Mouse (Mus musculus) midbrain, embryonic 14.5 days (tissue): ENCODE results near the gene Adh7. TPM values are rescaled to one million over a fixed set of nuclear protein-coding genes. Genes with fewer than 3 reads are reported as not detected.

ENCODE experiments used
- ATAC-seq: fragments of 200-750 bp; cut with Nextera tagmentation; 2 replicates; pipeline ENCODE4 v1.8.0; 2017; ENCODE audit warnings: moderate number of reproducible peaks, moderate library complexity; ENCODE audit not compliant: low FRiP score, low TSS enrichment
- DNase-seq: peaks from one replicate; pipeline ENCODE4 v3.0.0-alpha.2; 2015
- H3K27ac ChIP-seq: fragments of 300-500 bp; sonication (generic); replicated peaks from 2 replicates; pipeline ENCODE4 v1.5.1; 2014; ENCODE audit warnings: mild to moderate bottlenecking, low read depth, low read length, moderate library complexity
- H3K27me3 ChIP-seq: fragments of 300-500 bp; sonication (generic); 2 replicates; pipeline ENCODE4 v1.6.1; 2014; ENCODE audit warnings: low read length, control low read depth, mixed read lengths; ENCODE audit not compliant: control insufficient read depth, insufficient read depth
- H3K36me3 ChIP-seq: fragments of 300-500 bp; sonication (generic); 2 replicates; pipeline ENCODE4 v1.6.1; 2014; ENCODE audit warnings: low read length, control low read depth; ENCODE audit not compliant: control insufficient read depth, insufficient read depth
- H3K4me1 ChIP-seq: fragments of 300-500 bp; sonication (generic); 2 replicates; pipeline ENCODE4 v1.6.1; 2014; ENCODE audit warnings: mild to moderate bottlenecking, antibody characterized with exemption, low read length, control low read depth; ENCODE audit not compliant: control insufficient read depth, insufficient read depth
- H3K4me2 ChIP-seq: fragments of 300-500 bp; sonication (generic); 2 replicates; pipeline ENCODE4 v1.6.1; 2014; ENCODE audit warnings: mild to moderate bottlenecking, low read length, moderate library complexity
- H3K4me3 ChIP-seq: fragments of 300-500 bp; sonication (generic); replicated peaks from 2 replicates; pipeline ENCODE4 v1.5.1; 2014; ENCODE audit warnings: low read depth, low read length
- H3K9ac ChIP-seq: fragments of 300-500 bp; sonication (generic); replicated peaks from 2 replicates; pipeline ENCODE4 v1.6.1; 2014; ENCODE audit warnings: mild to moderate bottlenecking, low read length, moderate library complexity
- H3K9me3 ChIP-seq: fragments of 300-500 bp; sonication (generic); 2 replicates; pipeline ENCODE4 v1.6.1; 2016; ENCODE audit warnings: low read length, control low read depth, mixed read lengths; ENCODE audit not compliant: control insufficient read depth
- WGBS: fragments of 180-500 bp; shearing (Covaris S2); extraction: QIAGEN DNeasy Blood & Tissue Kit; methylation state at CpG from one replicate; pipeline ENCODE4 v1.1.7; 2014; 5-methylcytosine and 5-hydroxymethylcytosine counted together
- polyA plus RNA-seq: library from polyadenylated mRNA; unstranded; fragments of >200 nt; fragmentation: Nextera tagmentation; extraction: Ambion mirVana; gene quantifications from 2 replicates; pipeline ENCODE4 v1.2.1, GENCODE M21; 2014

The Adh7 gene
- polyA plus RNA-seq, 1 experiment from 2014 or later: 1.4 TPM

DNA sequence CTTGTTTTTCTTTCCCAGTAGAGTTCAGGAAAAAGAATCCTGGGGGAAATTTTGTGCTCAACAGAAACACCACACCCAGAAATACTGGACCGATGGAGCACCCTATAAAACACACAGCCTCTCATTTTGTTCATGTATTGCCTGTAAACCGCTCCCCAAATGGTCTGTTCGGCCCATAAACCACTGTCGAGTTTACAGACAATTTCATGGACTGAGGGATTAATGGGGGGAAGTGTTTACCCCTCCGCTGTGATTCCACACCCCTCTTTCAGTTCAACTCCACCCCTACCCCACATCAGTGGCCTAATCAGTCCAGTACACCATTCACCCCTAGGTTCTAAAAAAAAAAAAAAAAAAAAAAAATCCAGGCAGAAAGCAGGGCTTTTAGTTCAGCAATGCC lies 23.4 kb downstream of the Adh7 start:
- DNase-seq (no peak), ATAC-seq (no peak)
- Histone ChIP-seq H3K4me3 (no peak overlapping the region), H3K9ac (no peak overlapping the region), H3K9me3 (no peaks in the 10 kb centered on the region), H3K27ac (no peak overlapping the region), H3K27me3 (no peaks in the 10 kb centered on the region), H3K4me1 (0 out of 2 replicates have a peak, but pooled peaks cover 3% of the 10 kb centered on the region), H3K4me2 (no peak overlapping the region), H3K36me3 (no peaks in the 10 kb centered on the region)
- 70% methylated on average over 5 of the region's 5 CpGs for WGBS

DNA sequence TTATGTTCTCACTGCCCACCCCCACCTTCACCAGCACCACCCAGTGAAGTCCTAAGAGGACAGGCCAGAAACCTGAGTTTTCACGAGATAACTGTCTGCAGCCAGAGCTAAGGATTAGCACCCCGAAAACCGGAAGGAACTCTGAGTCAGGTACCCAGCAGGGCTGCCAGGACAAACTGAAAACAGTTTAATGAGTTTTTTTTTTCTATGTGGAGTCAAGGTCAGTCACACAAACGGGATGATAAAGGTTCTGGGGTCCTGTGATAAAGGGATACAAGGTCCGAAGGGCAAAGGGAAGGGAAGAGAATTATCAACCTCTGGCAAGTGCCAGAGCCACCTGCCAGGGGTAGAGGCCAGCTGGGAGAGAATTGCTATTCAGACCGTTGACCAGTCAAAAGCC lies 23.8 kb downstream of the Adh7 start:
- H3K27me3 ChIP-seq: no peaks in the 10 kb centered on the region
- no peaks in the 10 kb centered on the region for H3K36me3 ChIP-seq
- H3K4me1 ChIP-seq: 0 out of 2 replicates have a peak, but pooled peaks cover 3% of the 10 kb centered on the region
- 68% methylated on average over 6 of the region's 6 CpGs for WGBS
- H3K4me3 ChIP-seq: no peak overlapping the region
- ATAC-seq (no peak), DNase-seq (no peak)
- H3K9ac ChIP-seq: no peak overlapping the region
- no peak overlapping the region for H3K27ac ChIP-seq
- no peaks in the 10 kb centered on the region for H3K9me3 ChIP-seq
- H3K4me2 ChIP-seq: no peak overlapping the region

DNA sequence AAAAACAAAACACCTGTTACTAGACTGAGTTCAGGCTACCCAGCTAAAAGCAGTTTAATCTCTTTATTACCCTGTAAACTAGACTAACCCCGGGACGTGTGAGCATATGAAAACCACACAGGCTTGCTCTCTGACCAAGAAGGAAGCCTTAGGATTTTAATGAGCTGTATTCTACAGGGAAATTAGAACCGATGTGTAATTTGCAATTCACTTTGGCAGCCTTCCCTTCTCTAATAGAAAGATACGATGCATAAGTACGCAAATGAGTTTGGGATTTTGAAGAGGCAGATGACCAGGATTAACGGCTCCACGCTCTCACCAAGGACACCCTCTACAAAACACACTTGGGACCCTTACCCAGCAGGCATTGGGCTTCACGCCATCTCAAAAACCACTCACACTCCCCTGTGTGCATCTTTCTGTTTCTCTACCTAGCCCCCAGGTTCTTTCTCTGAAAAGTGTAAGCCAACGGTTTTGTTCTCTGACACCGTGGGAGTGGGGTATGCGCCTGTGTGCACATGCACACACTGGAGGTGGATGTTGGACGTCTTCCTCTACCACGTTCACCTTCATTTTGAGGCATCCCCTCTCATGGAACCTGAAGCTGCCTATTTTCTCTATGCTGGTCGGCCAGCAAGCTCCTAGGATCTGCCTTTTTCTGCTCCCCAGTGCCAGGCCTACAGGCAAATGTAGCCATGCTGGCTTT lies 24.6 kb downstream of the Adh7 start:
- Histone ChIP-seq H3K4me2 (no peak overlapping the region), H3K4me3 (no peak overlapping the region), H3K36me3 (no peaks in the 10 kb centered on the region), H3K9me3 (no peaks in the 10 kb centered on the region), H3K27me3 (no peaks in the 10 kb centered on the region), H3K4me1 (0 out of 2 replicates have a peak, but pooled peaks cover 3% of the 10 kb centered on the region), H3K9ac (no peak overlapping the region), H3K27ac (0 out of 2 replicates have a peak overlapping the region, but pooled peaks have one; percentile 15)
- peak; percentile 28; the same call in 1 of the 2 replicates for ATAC-seq
- WGBS: 55% methylated on average over 14 of the region's 14 CpGs
- DNase-seq: peak; percentile 70

DNA sequence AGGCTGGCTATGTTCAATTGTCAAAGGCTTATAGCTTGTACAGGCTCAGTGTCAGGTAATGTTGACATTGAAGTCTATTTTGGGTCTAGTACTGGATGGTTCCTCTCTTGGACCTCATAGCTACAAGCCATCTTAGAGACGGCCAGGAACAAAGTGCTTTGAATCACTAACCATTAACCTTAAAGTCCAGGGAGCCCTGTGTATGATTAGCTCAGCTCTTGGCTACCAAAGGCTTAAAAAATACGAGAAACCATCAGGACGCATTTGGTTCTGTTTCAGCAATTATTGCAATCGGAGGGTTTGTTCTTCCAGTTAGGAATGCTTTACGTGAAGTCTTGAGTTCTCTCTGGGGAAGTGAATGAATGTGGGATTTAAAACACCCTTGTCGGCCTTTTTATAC lies 25.4 kb downstream of the Adh7 start:
- Histone ChIP-seq H3K9ac (no peak overlapping the region), H3K27ac (no peak overlapping the region), H3K9me3 (no peaks in the 10 kb centered on the region), H3K27me3 (no peaks in the 10 kb centered on the region), H3K4me1 (0 out of 2 replicates have a peak, but pooled peaks cover 3% of the 10 kb centered on the region), H3K4me2 (no peak overlapping the region), H3K36me3 (no peaks in the 10 kb centered on the region), H3K4me3 (no peak overlapping the region)
- no peak for DNase-seq
- no peak for ATAC-seq
- 93% methylated on average over 6 of the region's 6 CpGs for WGBS

DNA sequence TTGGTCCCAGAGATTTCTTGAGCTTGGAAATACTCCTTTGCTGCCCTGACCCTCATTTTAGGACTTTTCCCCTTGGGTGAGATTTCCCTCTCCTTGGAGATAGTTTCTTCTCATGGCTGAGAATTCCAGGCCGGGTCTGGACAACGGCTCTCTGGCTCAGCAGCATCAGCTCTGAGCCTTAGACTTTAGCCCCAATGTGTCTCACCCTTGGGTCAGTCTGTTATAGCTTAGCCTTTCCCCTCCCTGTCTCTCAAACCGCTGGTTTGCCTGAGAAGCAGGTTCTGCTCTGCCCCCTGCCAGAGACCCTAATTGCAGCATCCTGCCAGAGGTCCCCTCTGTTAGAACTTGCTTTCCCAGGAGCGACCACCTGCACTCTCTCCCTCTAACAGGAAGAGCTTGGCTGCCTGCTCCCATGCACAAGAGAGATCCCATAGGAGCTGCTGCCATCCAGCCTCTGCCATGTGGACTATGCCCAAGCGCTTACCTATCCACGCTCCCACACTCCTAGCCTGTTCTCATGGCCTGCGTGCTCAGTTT lies 26.8 kb downstream of the Adh7 start:
- 83% methylated on average over 7 of the region's 7 CpGs for WGBS

DNA sequence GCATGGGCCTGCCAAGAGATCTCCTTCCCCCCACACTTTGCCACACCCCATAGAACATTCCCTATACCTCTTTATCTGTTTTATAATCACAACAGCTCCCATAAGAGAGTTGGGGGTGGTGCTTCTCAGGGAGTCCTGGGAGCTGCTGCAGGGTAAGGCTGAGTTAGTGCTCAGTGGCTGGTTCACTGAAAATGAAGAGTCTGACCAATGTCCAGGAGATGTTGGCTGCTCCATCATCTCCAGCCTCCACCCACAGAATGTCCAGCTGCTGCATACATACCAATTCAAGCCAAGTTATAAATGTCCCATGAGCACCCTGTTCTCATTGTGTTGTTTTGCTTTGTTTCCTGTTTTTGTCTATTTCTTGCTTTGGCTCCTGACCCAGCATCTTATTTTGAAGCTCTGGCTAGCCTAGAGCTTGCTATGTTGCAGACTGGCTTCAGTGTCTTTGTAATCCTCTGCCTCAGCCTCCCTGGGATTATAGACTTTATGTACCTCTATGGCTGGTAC lies 29.0 kb downstream of the Adh7 start:
- Histone ChIP-seq H3K9ac (no peak overlapping the region), H3K9me3 (no peaks in the 10 kb centered on the region), H3K4me2 (no peak overlapping the region), H3K36me3 (no peaks in the 10 kb centered on the region), H3K4me1 (0 out of 2 replicates have a peak, but pooled peaks cover under 1% of the 10 kb centered on the region), H3K27ac (no peak overlapping the region), H3K4me3 (no peak overlapping the region), H3K27me3 (no peaks in the 10 kb centered on the region)
- DNase-seq (no peak), ATAC-seq (no peak)

More for the DNA sequence above, 26.8 kb downstream of the Adh7 start:
- Histone ChIP-seq H3K36me3 (no peaks in the 10 kb centered on the region), H3K9ac (no peak overlapping the region), H3K27ac (no peak overlapping the region), H3K4me1 (0 out of 2 replicates have a peak, but pooled peaks cover 3% of the 10 kb centered on the region), H3K27me3 (no peaks in the 10 kb centered on the region), H3K4me2 (no peak overlapping the region), H3K9me3 (no peaks in the 10 kb centered on the region), H3K4me3 (no peak overlapping the region)
- DNase-seq (no peak), ATAC-seq (no peak)

DNA sequence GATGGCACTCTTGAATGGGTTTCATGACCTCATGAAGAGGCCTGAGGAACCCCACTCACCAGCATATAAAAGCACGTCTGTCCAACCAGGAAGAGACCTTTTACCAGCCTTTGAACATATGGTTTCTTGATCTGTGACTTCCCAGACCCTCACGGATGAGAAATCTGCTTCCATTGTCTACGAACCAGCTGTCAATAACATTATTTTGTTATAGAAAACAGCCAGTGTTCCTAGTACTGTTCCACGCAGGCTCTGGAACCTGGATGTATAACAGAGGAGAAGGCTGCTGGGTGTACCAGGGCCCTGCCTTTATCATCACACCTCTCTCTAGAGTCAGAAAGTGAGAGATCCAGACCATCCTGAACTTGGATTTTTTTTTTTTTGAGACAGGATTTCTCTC lies 29.7 kb downstream of the Adh7 start:
- Histone ChIP-seq H3K4me3 (no peak overlapping the region), H3K36me3 (no peaks in the 10 kb centered on the region), H3K4me1 (no peaks in the 10 kb centered on the region), H3K27ac (no peak overlapping the region), H3K27me3 (no peaks in the 10 kb centered on the region), H3K4me2 (no peak overlapping the region), H3K9me3 (no peaks in the 10 kb centered on the region), H3K9ac (no peak overlapping the region)
- ATAC-seq (no peak), DNase-seq (no peak)
- WGBS: 87% methylated on average over 4 of the region's 4 CpGs

DNA sequence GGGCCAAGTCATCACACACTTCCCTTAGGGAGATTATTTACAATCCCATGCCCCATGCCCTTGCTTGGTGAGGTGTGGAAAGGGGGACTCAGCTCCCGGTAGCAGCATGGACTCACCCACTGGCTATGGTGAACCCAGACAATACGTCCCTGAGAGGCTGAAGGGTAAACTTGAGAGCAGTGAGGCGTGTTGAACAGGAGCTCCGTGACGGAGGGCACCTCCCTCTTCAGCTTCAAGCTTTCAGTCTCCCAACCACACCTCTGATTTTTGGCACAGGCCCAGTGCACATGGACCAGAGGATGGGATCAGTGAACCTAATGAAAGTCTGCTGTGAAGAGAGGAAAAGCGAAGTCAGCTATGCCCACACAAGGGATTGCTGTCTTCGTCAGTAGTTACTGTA lies 30.5 kb downstream of the Adh7 start:
- ATAC-seq (no peak), DNase-seq (no peak)
- H3K4me3 ChIP-seq: no peak overlapping the region
- no peak overlapping the region for H3K27ac ChIP-seq
- WGBS: 63% methylated on average over 7 of the region's 7 CpGs
- no peak overlapping the region for H3K4me2 ChIP-seq
- H3K9ac ChIP-seq: no peak overlapping the region
- no peaks in the 10 kb centered on the region for H3K4me1 ChIP-seq
- H3K27me3 ChIP-seq: no peaks in the 10 kb centered on the region
- no peaks in the 10 kb centered on the region for H3K36me3 ChIP-seq
- H3K9me3 ChIP-seq: no peaks in the 10 kb centered on the region

DNA sequence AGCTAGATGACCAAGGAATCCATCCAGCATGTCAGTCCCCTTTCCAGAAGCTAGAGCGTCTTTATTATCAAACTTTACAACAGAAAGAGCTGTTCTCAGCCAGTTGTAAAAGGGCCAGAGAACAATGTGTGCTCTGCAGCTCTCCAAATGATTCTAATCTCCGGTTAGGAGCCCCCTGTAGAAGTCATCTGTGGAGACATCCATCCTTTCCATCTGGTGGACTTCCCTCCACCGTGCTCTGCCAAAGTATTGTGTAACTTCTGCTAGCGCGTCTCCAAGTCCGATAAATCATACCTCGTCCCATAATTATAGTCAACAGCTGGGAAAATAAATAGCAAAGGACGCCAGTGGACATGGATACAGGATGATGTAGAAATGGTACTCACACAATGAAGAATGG lies 31.2 kb downstream of the Adh7 start:
- H3K27ac ChIP-seq: no peak overlapping the region
- 89% methylated on average over 8 of the region's 8 CpGs for WGBS
- H3K9ac ChIP-seq: no peak overlapping the region
- H3K27me3 ChIP-seq: no peaks in the 10 kb centered on the region
- H3K4me3 ChIP-seq: no peak overlapping the region
- H3K9me3 ChIP-seq: no peaks in the 10 kb centered on the region
- no peaks in the 10 kb centered on the region for H3K36me3 ChIP-seq
- H3K4me2 ChIP-seq: no peak overlapping the region
- DNase-seq (no peak), ATAC-seq (no peak)
- H3K4me1 ChIP-seq: no peaks in the 10 kb centered on the region
